In genomic region chr2:155710557-155710956, GRCm38 (mm10) we compare ENCODE assay signal across 34 mouse cellular contexts. TPM values are rescaled to one million over a fixed set of nuclear protein-coding genes. Genes with fewer than 3 reads are reported as not detected.
DNase-seq lines count a peak whose midpoint lies in the region; ATAC-seq lines count a peak whose summit lies in the region.
"Had no signal": no experiment of that assay in that cellular context is flagged by ENCODE, and none has a peak within 500 bp of the region (broad histone marks: within the 10 kb centered on the region; RNA-seq: fewer than 3 reads in every experiment).

No protein-coding gene starts in this region.

- intact Hi-C loops in heart, postnatal 10 days (cut with DNase I) = no loop called here

- peak; percentile 72 for ATAC-seq in granulocyte monocyte progenitor cell, adult 5-6 weeks (replicated peaks; ENCODE audit: poor library complexity, severe bottlenecking)
- peak; percentile 48 for ATAC-seq in megakaryocyte progenitor cell, adult 5-6 weeks (replicated peaks; ENCODE audit: poor library complexity)
- ATAC-seq in activated CD4-positive, CD25-positive, alpha-beta regulatory T cell, adult 4 months = no peak
- ATAC-seq: forebrain, embryonic 15.5 days; hindbrain, postnatal 0 days; Patski had no signal

- DNase-seq in heart, adult 11 months = peak; percentile 87
- DNase-seq in heart, postnatal 10 days = no peak
- peak; percentile 12 for DNase-seq in ZHBTc4 (ENCODE audit: low read depth, low spot score)
- DNase-seq in thymus, postnatal 0 days (ENCODE audit: low spot score) = no peak
- DNase-seq: adrenal gland, adult 8-10 months; adrenal gland, postnatal 25 days; B cell, adult 2 months; cerebellum, adult 11-12 months; cerebellum, adult 8-10 months; cerebellum, postnatal 10 days; cerebellum, postnatal 36 days; gastrocnemius, postnatal 25 days; heart, postnatal 36 days had no signal

RNA-seq across cellular contexts. Expression of gene Trpc4ap, which starts 18.4 kb away (rescaled TPM):
- 10 to 100 TPM; 83.1 to 89.9 TPM for total RNA-seq in heart, postnatal 10 days (2021)
- total RNA-seq in granulocyte monocyte progenitor cell, adult 5-6 weeks (2014; fragmentation: Nextera tagmentation) = 106 and 107 TPM in 2 replicates
- 76.1 and 89.2 TPM in 2 replicates for total RNA-seq in granulocyte monocyte progenitor cell, adult 5-6 weeks (2017)
- 59.0 and 62.9 TPM in 2 replicates for total RNA-seq in megakaryocyte progenitor cell, adult 5-6 weeks (2015)
- 73.1 and 89.6 TPM in 2 replicates for total RNA-seq in megakaryocyte progenitor cell, adult 5-6 weeks (2017)
- polyA plus RNA-seq in thymus, postnatal 0 days (2015; fragmentation: Nextera tagmentation; extraction: Ambion mirVana) = 191 and 217 TPM in 2 replicates
- polyA plus RNA-seq in activated CD4-positive, CD25-positive, alpha-beta regulatory T cell, adult 4 months (2017; shearing (Covaris generic)) = 10 to 100 TPM; 55.4 to 66.2 TPM

RNA-seq across cellular contexts. Expression of gene Edem2, which starts 18.7 kb away (rescaled TPM):
- 10 to 100 TPM; 11.1 to 12.3 TPM for total RNA-seq in heart, postnatal 10 days (2021)
- total RNA-seq in granulocyte monocyte progenitor cell, adult 5-6 weeks (2014; fragmentation: Nextera tagmentation) = 74.9 and 81.9 TPM in 2 replicates
- total RNA-seq in granulocyte monocyte progenitor cell, adult 5-6 weeks (2017) = 71.6 and 73.7 TPM in 2 replicates
- 47.1 and 55.0 TPM in 2 replicates for total RNA-seq in megakaryocyte progenitor cell, adult 5-6 weeks (2015)
- 58.2 and 70.9 TPM in 2 replicates for total RNA-seq in megakaryocyte progenitor cell, adult 5-6 weeks (2017)
- polyA plus RNA-seq in thymus, postnatal 0 days (2015; fragmentation: Nextera tagmentation; extraction: Ambion mirVana) = 49.2 and 50.8 TPM in 2 replicates
- polyA plus RNA-seq in activated CD4-positive, CD25-positive, alpha-beta regulatory T cell, adult 4 months (2017; shearing (Covaris generic)) = 10 to 100 TPM; 39.9 to 45.0 TPM

RNA-seq across cellular contexts. Expression of gene Gm17581, which starts 25.1 kb away (rescaled TPM):
- total RNA-seq in heart, postnatal 10 days (2021) = not detected
- total RNA-seq in granulocyte monocyte progenitor cell, adult 5-6 weeks (2014; fragmentation: Nextera tagmentation) = not detected in 2 replicates
- total RNA-seq in granulocyte monocyte progenitor cell, adult 5-6 weeks (2017) = not detected in 2 replicates
- total RNA-seq in megakaryocyte progenitor cell, adult 5-6 weeks (2015) = not detected in 2 replicates
- not detected in 2 replicates for total RNA-seq in megakaryocyte progenitor cell, adult 5-6 weeks (2017)
- not detected in 2 replicates for polyA plus RNA-seq in thymus, postnatal 0 days (2015; fragmentation: Nextera tagmentation; extraction: Ambion mirVana)
- not detected for polyA plus RNA-seq in activated CD4-positive, CD25-positive, alpha-beta regulatory T cell, adult 4 months (2017; shearing (Covaris generic))
- total RNA-seq: adrenal gland, adult 8-10 months; adrenal gland, postnatal 25 days; CH12.LX; G1E; gastrocnemius, adult 8-10 months; gastrocnemius, postnatal 25 days; heart, adult 8-10 months; heart, postnatal 36 days; hindbrain, postnatal 0 days had no signal
- polyA plus RNA-seq: brain, embryonic 14.5 days; embryonic facial prominence, embryonic 12.5 days; erythroblast, embryonic 14.5 days; forebrain, embryonic 12.5 days; forebrain, embryonic 15.5 days; G1E; gonadal fat pad, adult 2 months; heart, embryonic 11.5 days; heart, embryonic 14.5 days; heart, postnatal 0 days; hindbrain, embryonic 11.5 days; hindbrain, embryonic 14.5 days; hindbrain, postnatal 0 days; intestine, embryonic 14.5 days; Patski had no signal

RNA-seq across cellular contexts. Expression of gene Procr, which starts 40.4 kb away (rescaled TPM):
- total RNA-seq in heart, postnatal 10 days (2021) = 1 to 10 TPM; 4.3 to 6.8 TPM
- total RNA-seq in granulocyte monocyte progenitor cell, adult 5-6 weeks (2014; fragmentation: Nextera tagmentation) = 0.88 and 3.3 TPM in 2 replicates
- total RNA-seq in granulocyte monocyte progenitor cell, adult 5-6 weeks (2017) = 1.1 and 1.6 TPM in 2 replicates
- total RNA-seq in megakaryocyte progenitor cell, adult 5-6 weeks (2015) = 0.89 TPM in 1 of 2 replicates, not detected in the other
- 3.1 and 6.1 TPM in 2 replicates for total RNA-seq in megakaryocyte progenitor cell, adult 5-6 weeks (2017)
- polyA plus RNA-seq in thymus, postnatal 0 days (2015; fragmentation: Nextera tagmentation; extraction: Ambion mirVana) = 3.3 and 4.4 TPM in 2 replicates
- polyA plus RNA-seq in activated CD4-positive, CD25-positive, alpha-beta regulatory T cell, adult 4 months (2017; shearing (Covaris generic)) = not detected

Comparison
In these comparisons a context has a peak if more than half of its experiments do, and no peak if none do; other contexts are left out.
1. DNase-seq: peak in heart, adult 11 months (single experiment) and ZHBTc4 (single experiment); none in heart, postnatal 10 days (0 of 2) and thymus, postnatal 0 days (single experiment).